Mouse (Mus musculus): ENCODE results near the gene Cox7a1. TPM values are rescaled to one million over a fixed set of nuclear protein-coding genes. Genes with fewer than 3 reads are reported as not detected.

The Cox7a1 gene
- polyA plus RNA-seq (2015; fragmentation: Nextera tagmentation; extraction: Ambion mirVana): 6.4 and 6.5 TPM in 2 replicates

- no peaks in the 10 kb centered on the region for H3K9me3 ChIP-seq (replicated peaks)
- 2% methylated on average over 11 of the region's 11 CpGs for WGBS
- H3K36me3 ChIP-seq: peaks cover 39% of the 10 kb centered on the region
- H3K27me3 ChIP-seq: no peaks in the 10 kb centered on the region
- peak within 1 kb of the TSS; percentile 38 for H3K4me2 ChIP-seq (replicated peaks)
- no peak within 1 kb of the TSS for H3K9ac ChIP-seq
- H3K4me1 ChIP-seq: peaks cover 11% of the 10 kb centered on the region
- ATAC-seq (ENCODE audit: insufficient number of reproducible peaks, low FRiP score, low TSS enrichment, low read depth): peak; percentile 36; the same call in 1 of the 2 replicates
- peak within 1 kb of the TSS; percentile 10; the same call in 1 of the 2 replicates for H3K4me3 ChIP-seq (replicated peaks)
- H3K27ac ChIP-seq (replicated peaks): no peak within 1 kb of the TSS
Measured at GRCm38 (mm10) chr7:30183879-30184289, at the start of gene Cox7a1. Gene Cox7a1 (plus strand): TSS chr7:30184144.

- Histone ChIP-seq H3K4me1 (no peaks in the 10 kb centered on the region), H3K36me3 (peaks cover 80% of the 10 kb centered on the region), H3K27ac (replicated peaks) (no peak overlapping the region), H3K4me2 (replicated peaks) (no peak overlapping the region), H3K4me3 (replicated peaks) (no peak overlapping the region), H3K9me3 (replicated peaks) (0 out of 2 replicates have a peak, but pooled peaks cover 4% of the 10 kb centered on the region), H3K9ac (no peak overlapping the region), H3K27me3 (no peaks in the 10 kb centered on the region)
- ATAC-seq (ENCODE audit: insufficient number of reproducible peaks, low FRiP score, low TSS enrichment, low read depth): no peak
- WGBS: 91% methylated on average over 10 of the region's 10 CpGs
Measured at GRCm38 (mm10) chr7:30136826-30137225, 47.1 kb upstream of the Cox7a1 start.

DNA sequence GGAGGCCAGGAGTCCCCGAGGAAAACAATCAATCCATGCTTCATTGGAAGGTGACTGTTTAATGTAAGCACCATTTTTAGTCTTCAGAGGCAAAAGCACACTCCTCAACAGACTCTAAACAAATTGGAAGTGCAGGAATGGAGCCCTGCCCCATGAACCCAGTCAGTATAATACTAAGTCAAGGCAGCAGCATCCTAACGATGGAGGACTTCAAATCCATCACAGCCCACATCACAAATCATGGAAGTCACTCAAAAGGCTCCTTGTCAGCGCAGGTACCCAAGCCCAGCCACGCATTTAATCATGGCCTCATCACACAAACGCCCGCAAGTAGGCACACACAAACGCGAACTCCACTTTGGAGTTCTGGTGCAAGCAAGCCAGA is 40.8 kb upstream of the Cox7a1 start:
- Histone ChIP-seq H3K4me3 (replicated peaks) (peak overlapping the region; percentile 52), H3K4me1 (peaks cover 3% of the 10 kb centered on the region; the same call in 1 of the 2 replicates), H3K36me3 (peaks cover 51% of the 10 kb centered on the region), H3K4me2 (replicated peaks) (peak overlapping the region; percentile 49), H3K27ac (replicated peaks) (peak overlapping the region; percentile 79), H3K9ac (no peak overlapping the region), H3K9me3 (replicated peaks) (peaks cover 3% of the 10 kb centered on the region; the same call in 1 of the 2 replicates), H3K27me3 (no peaks in the 10 kb centered on the region)
- 13% methylated on average over 8 of the region's 8 CpGs for WGBS
- peak; percentile 3; the same call in 1 of the 2 replicates for ATAC-seq (ENCODE audit: insufficient number of reproducible peaks, low FRiP score, low TSS enrichment, low read depth)

GRCm38 (mm10) chr7:30143555-30144209 is 40.3 kb upstream of the Cox7a1 start:
- H3K27me3 ChIP-seq: no peaks in the 10 kb centered on the region
- peaks cover 51% of the 10 kb centered on the region for H3K36me3 ChIP-seq
- H3K4me3 ChIP-seq (replicated peaks): peak overlapping the region; percentile 52
- ATAC-seq (ENCODE audit: insufficient number of reproducible peaks, low FRiP score, low TSS enrichment, low read depth): peak; percentile 95
- H3K9ac ChIP-seq: peak overlapping the region; percentile 23
- peaks cover 3% of the 10 kb centered on the region; the same call in 1 of the 2 replicates for H3K9me3 ChIP-seq (replicated peaks)
- WGBS: 2% methylated on average over 35 of the region's 35 CpGs
- H3K4me1 ChIP-seq: peaks cover 3% of the 10 kb centered on the region; the same call in 1 of the 2 replicates
- peak overlapping the region; percentile 79 for H3K27ac ChIP-seq (replicated peaks)
- peak overlapping the region; percentile 49 for H3K4me2 ChIP-seq (replicated peaks)

DNA sequence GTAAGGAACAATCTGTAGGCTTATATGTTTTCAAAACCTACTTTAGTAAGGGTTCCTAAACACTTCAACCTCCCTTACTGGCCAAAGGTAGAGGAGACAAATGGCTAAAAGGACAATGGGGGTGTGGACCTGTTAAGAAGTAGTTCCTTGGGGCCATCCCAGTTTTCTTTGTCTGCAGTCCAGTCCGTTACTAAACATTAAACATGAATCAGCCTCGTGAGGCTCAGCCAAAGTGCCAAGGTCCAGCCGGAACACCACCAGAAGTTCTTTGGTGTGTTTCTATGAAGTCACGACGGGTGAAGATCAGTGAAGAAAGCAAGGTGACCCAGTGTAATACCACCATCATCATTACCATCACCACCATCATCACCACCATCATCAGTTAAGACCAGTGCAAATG is 36.9 kb upstream of the Cox7a1 start:
- peaks cover 34% of the 10 kb centered on the region for H3K9me3 ChIP-seq (replicated peaks)
- no peak overlapping the region for H3K27ac ChIP-seq (replicated peaks)
- H3K36me3 ChIP-seq: peaks cover 54% of the 10 kb centered on the region
- H3K9ac ChIP-seq: no peak overlapping the region
- ATAC-seq (ENCODE audit: insufficient number of reproducible peaks, low FRiP score, low TSS enrichment, low read depth): no peak
- WGBS: 91% methylated on average over 5 of the region's 5 CpGs
- H3K4me1 ChIP-seq: peaks cover 3% of the 10 kb centered on the region; the same call in 1 of the 2 replicates
- H3K4me2 ChIP-seq (replicated peaks): no peak overlapping the region
- no peaks in the 10 kb centered on the region for H3K27me3 ChIP-seq
- no peak overlapping the region for H3K4me3 ChIP-seq (replicated peaks)

DNA sequence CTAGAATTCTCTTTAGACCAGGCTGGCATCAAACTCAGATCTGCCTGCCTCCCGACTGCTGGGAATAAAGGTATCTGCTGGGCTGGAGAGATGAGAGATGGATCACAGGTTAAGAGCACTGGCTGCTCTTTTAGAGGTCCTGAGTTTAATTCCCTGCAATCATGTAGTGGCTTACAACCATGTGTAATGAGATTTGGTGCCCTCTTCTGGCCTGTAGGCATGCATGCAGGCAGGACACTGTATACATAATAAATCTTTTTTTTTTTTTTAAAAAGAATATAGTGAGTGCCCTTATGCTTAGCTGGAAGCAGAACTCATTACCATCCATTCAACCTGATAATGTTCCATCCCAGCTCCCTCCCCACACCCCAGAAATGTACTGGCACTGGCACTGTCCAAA is 29.9 kb upstream of the Cox7a1 start:
- no peak for ATAC-seq (ENCODE audit: insufficient number of reproducible peaks, low FRiP score, low TSS enrichment, low read depth)
- Histone ChIP-seq H3K4me2 (replicated peaks) (no peak overlapping the region), H3K4me3 (replicated peaks) (no peak overlapping the region), H3K36me3 (peaks cover 82% of the 10 kb centered on the region), H3K27ac (replicated peaks) (no peak overlapping the region), H3K4me1 (no peaks in the 10 kb centered on the region), H3K27me3 (no peaks in the 10 kb centered on the region), H3K9me3 (replicated peaks) (peaks cover 78% of the 10 kb centered on the region), H3K9ac (no peak overlapping the region)
- WGBS: 92% methylated on average over 1 of the region's 1 CpGs

GRCm38 (mm10) chr7:30155507-30155906 is 28.4 kb upstream of the Cox7a1 start:
- H3K4me2 ChIP-seq (replicated peaks): no peak overlapping the region
- H3K4me1 ChIP-seq: no peaks in the 10 kb centered on the region
- WGBS: 96% methylated on average over 3 of the region's 3 CpGs
- H3K27ac ChIP-seq (replicated peaks): no peak overlapping the region
- H3K9me3 ChIP-seq (replicated peaks): peaks cover 73% of the 10 kb centered on the region
- no peak overlapping the region for H3K9ac ChIP-seq
- no peak overlapping the region for H3K4me3 ChIP-seq (replicated peaks)
- no peak for ATAC-seq (ENCODE audit: insufficient number of reproducible peaks, low FRiP score, low TSS enrichment, low read depth)
- peaks cover 81% of the 10 kb centered on the region for H3K36me3 ChIP-seq
- no peaks in the 10 kb centered on the region for H3K27me3 ChIP-seq

- H3K4me1 ChIP-seq: no peaks in the 10 kb centered on the region
- no peak for ATAC-seq (ENCODE audit: insufficient number of reproducible peaks, low FRiP score, low TSS enrichment, low read depth)
- no peak overlapping the region for H3K4me3 ChIP-seq (replicated peaks)
- H3K9me3 ChIP-seq (replicated peaks): peaks cover 81% of the 10 kb centered on the region
- no peak overlapping the region for H3K27ac ChIP-seq (replicated peaks)
- WGBS: 97% methylated on average over 5 of the region's 5 CpGs
- H3K4me2 ChIP-seq (replicated peaks): no peak overlapping the region
- H3K36me3 ChIP-seq: peaks cover 94% of the 10 kb centered on the region
- no peak overlapping the region for H3K9ac ChIP-seq
- no peaks in the 10 kb centered on the region for H3K27me3 ChIP-seq
Measured at GRCm38 (mm10) chr7:30163113-30163512, 20.8 kb upstream of the Cox7a1 start.

- WGBS: 94% methylated on average over 2 of the region's 2 CpGs
- H3K4me2 ChIP-seq (replicated peaks): no peak overlapping the region
- H3K4me1 ChIP-seq: no peaks in the 10 kb centered on the region
- H3K4me3 ChIP-seq (replicated peaks): no peak overlapping the region
- H3K36me3 ChIP-seq: peaks cover 77% of the 10 kb centered on the region
- no peaks in the 10 kb centered on the region for H3K27me3 ChIP-seq
- H3K9me3 ChIP-seq (replicated peaks): peaks cover 67% of the 10 kb centered on the region
- no peak overlapping the region for H3K9ac ChIP-seq
- ATAC-seq (ENCODE audit: insufficient number of reproducible peaks, low FRiP score, low TSS enrichment, low read depth): no peak
- H3K27ac ChIP-seq (replicated peaks): no peak overlapping the region
Measured at GRCm38 (mm10) chr7:30164745-30165144, 19.2 kb upstream of the Cox7a1 start.

- peaks cover 39% of the 10 kb centered on the region for H3K36me3 ChIP-seq
- H3K27me3 ChIP-seq: no peaks in the 10 kb centered on the region
- H3K4me3 ChIP-seq (replicated peaks): peak overlapping the region; percentile 74
- peak overlapping the region; percentile 60 for H3K4me2 ChIP-seq (replicated peaks)
- peaks cover 28% of the 10 kb centered on the region for H3K9me3 ChIP-seq (replicated peaks)
- 2% methylated on average over 21 of the region's 21 CpGs for WGBS
- H3K27ac ChIP-seq (replicated peaks): peak overlapping the region; percentile 92
- peaks cover 8% of the 10 kb centered on the region for H3K4me1 ChIP-seq
- H3K9ac ChIP-seq: peak overlapping the region; percentile 76
- peak; percentile 13; the same call in 1 of the 2 replicates for ATAC-seq (ENCODE audit: insufficient number of reproducible peaks, low FRiP score, low TSS enrichment, low read depth)
Measured at GRCm38 (mm10) chr7:30168914-30169582, 14.9 kb upstream of the Cox7a1 start.

DNA sequence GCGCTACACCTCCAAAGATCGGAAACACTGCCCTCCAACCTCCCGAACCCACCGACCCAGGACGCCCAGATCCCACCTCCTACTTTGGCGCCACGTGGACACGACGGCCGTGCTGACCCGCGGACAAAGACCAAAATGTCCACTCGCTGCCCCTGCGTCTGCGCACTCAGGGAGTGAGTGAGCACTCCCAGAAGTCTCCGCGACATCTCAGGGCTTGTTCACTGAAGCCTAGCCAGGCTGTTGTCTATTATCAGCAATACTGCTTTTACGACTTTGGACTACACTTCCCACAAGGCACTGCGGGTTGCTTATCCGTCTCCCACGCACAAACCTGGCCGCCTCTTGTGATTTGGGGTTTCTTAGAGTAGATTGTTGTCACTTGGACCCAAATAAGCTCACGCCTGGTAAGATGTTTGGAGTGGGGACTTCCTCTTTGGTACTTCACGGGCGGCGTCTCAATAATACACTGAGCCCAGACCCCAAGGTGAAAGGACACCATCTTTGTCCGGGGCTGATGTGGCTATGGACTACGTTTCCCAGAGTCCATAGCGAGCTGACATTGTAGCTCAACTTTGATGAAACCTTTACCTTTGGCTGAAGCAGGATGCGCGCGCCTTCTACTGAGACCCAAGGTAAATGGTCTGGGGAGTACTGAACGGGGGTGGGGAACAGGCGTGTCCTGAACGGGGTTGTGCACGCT is 14.2 kb upstream of the Cox7a1 start, which contains the start of gene Zfp146:
Gene Zfp146 (minus strand): TSS at position 168 of the 700 bp plus-strand sequence.
- peak; percentile 97 for ATAC-seq (ENCODE audit: insufficient number of reproducible peaks, low FRiP score, low TSS enrichment, low read depth)
- WGBS: under 1% methylated on average over 36 of the region's 36 CpGs
- Histone ChIP-seq H3K27ac (replicated peaks) (peak within 1 kb of the TSS; percentile 92), H3K4me1 (peaks cover 8% of the 10 kb centered on the region), H3K4me3 (replicated peaks) (peak within 1 kb of the TSS; percentile 74), H3K36me3 (peaks cover 36% of the 10 kb centered on the region), H3K4me2 (replicated peaks) (peak within 1 kb of the TSS; percentile 60), H3K9me3 (replicated peaks) (peaks cover 22% of the 10 kb centered on the region), H3K9ac (peak within 1 kb of the TSS; percentile 76), H3K27me3 (no peaks in the 10 kb centered on the region)
